Mouse (Mus musculus): ENCODE data around the gene Scgb1b18.
"Not testable (repeated sequence)": the region's sequence is repeated elsewhere in the genome, so short reads cannot be mapped to it uniquely, and the experiment has no call there.

The Scgb1b18 gene

DNA sequence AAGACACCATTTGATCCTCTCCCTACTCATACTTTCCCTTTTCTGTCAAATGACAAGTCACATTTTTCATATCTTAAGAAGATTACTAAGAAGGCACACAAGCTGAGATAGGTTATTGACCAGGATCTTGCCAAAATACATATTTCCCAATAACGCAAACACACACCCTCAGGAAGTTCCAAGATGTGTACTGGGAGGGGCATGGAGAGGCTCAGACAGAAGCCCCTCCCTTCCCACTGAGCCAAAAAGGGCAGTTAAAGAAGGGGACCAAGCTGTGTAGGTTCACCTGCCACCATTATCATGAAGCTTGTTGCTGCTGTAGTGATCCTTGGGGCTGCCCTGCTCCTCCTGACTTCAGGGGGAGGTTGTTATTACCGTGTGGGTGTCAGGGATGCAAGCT, at the start of gene Scgb1b18:
Gene Scgb1b18, plus strand, starts transcription at position 301 of the 400 bp plus-strand sequence.
- in situ Hi-C loops (cut with MboI, MseI) = not testable (repeated sequence)

GRCm38 (mm10) chr7:33173764-33174163, 11.6 kb upstream of the Scgb1b18 start, which contains the start of gene Scgb2b18:
Gene Scgb2b18, minus strand, starts transcription at chr7:33173864.
- in situ Hi-C loops (cut with MboI, MseI) = not testable (repeated sequence)

All from T-helper 2 cell (primary cell).